Mouse (Mus musculus): ENCODE results near the gene C7. TPM values are rescaled to one million over a fixed set of nuclear protein-coding genes. Genes with fewer than 3 reads are reported as not detected.

C7 gene
- polyA plus RNA-seq, 1 experiment from 2014 or later = not detected

Other genes starting within 250 kb of the C7 start
- gene Mroh2b, start 165.0 kb downstream of the C7 start, polyA plus RNA-seq (2016; fragmentation: Nextera tagmentation; extraction: Ambion mirVana) = not detected in 2 replicates
- gene Card6, start 44.8 kb upstream of the C7 start, polyA plus RNA-seq (2016; fragmentation: Nextera tagmentation; extraction: Ambion mirVana) = 0.85 and 1.0 TPM in 2 replicates
- 532 and 540 TPM in 2 replicates for gene Rpl37, start 52.9 kb upstream of the C7 start, polyA plus RNA-seq (2016; fragmentation: Nextera tagmentation; extraction: Ambion mirVana)
- gene Prkaa1, start 80.1 kb upstream of the C7 start, polyA plus RNA-seq (2016; fragmentation: Nextera tagmentation; extraction: Ambion mirVana) = 21.3 and 22.3 TPM in 2 replicates
- 18.9 and 19.1 TPM in 2 replicates for gene Ttc33, start 121.8 kb upstream of the C7 start, polyA plus RNA-seq (2016; fragmentation: Nextera tagmentation; extraction: Ambion mirVana)
- gene Ptger4, start 180.4 kb upstream of the C7 start, polyA plus RNA-seq (2016; fragmentation: Nextera tagmentation; extraction: Ambion mirVana) = 2.6 and 2.8 TPM in 2 replicates